Mouse (Mus musculus): ENCODE data around the gene Efcab6. TPM values are rescaled to one million over a fixed set of nuclear protein-coding genes. Genes with fewer than 3 reads are reported as not detected.

Gene Efcab6
- polyA plus RNA-seq, 1 experiment, result not detected

DNA sequence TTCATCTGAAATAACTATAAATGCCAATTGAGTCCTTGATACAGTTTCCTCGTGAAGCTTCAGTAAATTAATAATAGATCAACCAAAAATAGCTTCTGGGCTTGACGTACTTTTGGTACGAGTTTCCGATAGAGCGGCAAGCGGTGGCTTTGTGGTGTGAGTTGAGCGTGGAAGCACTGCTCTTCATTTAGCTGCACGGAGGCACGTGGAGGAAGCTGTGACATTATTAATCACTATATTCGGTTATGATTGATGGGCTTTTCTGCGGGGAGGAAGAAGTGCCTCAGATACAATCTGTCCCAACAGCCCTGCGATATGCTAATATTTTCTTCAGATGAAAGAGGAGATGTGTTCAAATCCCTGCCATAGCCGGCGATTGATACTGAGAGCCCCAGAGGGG is 60.9 kb downstream of the Efcab6 start:
- H3K4me1 ChIP-seq (ENCODE audit: control insufficient read depth, insufficient read depth, low read length), result no peaks in the 10 kb centered on the region
- H3K27ac ChIP-seq (ENCODE audit: control insufficient read depth, insufficient read depth, low read depth, low read length, poor library complexity), result no peak overlapping the region
- TF ChIP-seq POLR2A (IDR thresholded peaks at IDR 0.05; ENCODE audit: borderline replicate concordance, control insufficient read depth, low read depth, low read length) (no peak), CTCF (IDR thresholded peaks at IDR 0.05; ENCODE audit: control insufficient read depth, insufficient read depth, low read length) (no peak)
- no peak overlapping the region for H3K4me3 ChIP-seq (replicated peaks; ENCODE audit: control insufficient read depth, low read depth, low read length)
- WGBS, result 65% methylated on average over 14 of the region's 14 CpGs

DNA sequence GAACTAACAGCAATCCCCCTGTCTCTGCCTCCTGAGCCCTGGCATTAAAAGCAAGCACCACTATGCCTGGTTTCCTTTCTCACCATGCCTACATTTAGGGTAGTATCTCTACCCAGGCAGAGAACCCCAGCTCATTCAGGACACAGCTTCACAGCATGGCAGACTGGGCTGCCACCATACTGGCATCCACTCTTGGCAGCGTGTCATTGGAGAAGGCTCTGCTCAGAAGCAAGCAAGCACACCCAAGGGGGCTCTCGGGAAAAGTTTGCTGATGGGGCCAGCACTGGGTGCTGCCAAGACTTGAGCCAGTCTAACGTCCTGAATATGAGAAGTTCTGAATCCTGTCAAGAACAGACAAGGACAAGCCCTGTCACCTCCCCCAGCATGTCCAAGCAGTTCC is 66.1 kb downstream of the Efcab6 start:
- TF ChIP-seq CTCF (IDR thresholded peaks at IDR 0.05; ENCODE audit: control insufficient read depth, insufficient read depth, low read length) (no peak), POLR2A (IDR thresholded peaks at IDR 0.05; ENCODE audit: borderline replicate concordance, control insufficient read depth, low read depth, low read length) (no peak)
- H3K4me3 ChIP-seq (replicated peaks; ENCODE audit: control insufficient read depth, low read depth, low read length), result no peak overlapping the region
- no peaks in the 10 kb centered on the region for H3K4me1 ChIP-seq (ENCODE audit: control insufficient read depth, insufficient read depth, low read length)
- 64% methylated on average over 3 of the region's 3 CpGs for WGBS
- no peak overlapping the region for H3K27ac ChIP-seq (ENCODE audit: control insufficient read depth, insufficient read depth, low read depth, low read length, poor library complexity)

- Histone ChIP-seq H3K27ac (ENCODE audit: control insufficient read depth, insufficient read depth, low read depth, low read length, poor library complexity) (no peak overlapping the region), H3K4me1 (ENCODE audit: control insufficient read depth, insufficient read depth, low read length) (no peaks in the 10 kb centered on the region), H3K4me3 (replicated peaks; ENCODE audit: control insufficient read depth, low read depth, low read length) (no peak overlapping the region)
- TF ChIP-seq CTCF (IDR thresholded peaks at IDR 0.05; ENCODE audit: control insufficient read depth, insufficient read depth, low read length), result no peak
- TF ChIP-seq POLR2A (IDR thresholded peaks at IDR 0.05; ENCODE audit: borderline replicate concordance, control insufficient read depth, low read depth, low read length), result no peak
- WGBS, result 50% methylated on average over 7 of the region's 7 CpGs
Observed at GRCm38 (mm10) chr15:83998586-83998985, 66.6 kb downstream of the Efcab6 start.

DNA sequence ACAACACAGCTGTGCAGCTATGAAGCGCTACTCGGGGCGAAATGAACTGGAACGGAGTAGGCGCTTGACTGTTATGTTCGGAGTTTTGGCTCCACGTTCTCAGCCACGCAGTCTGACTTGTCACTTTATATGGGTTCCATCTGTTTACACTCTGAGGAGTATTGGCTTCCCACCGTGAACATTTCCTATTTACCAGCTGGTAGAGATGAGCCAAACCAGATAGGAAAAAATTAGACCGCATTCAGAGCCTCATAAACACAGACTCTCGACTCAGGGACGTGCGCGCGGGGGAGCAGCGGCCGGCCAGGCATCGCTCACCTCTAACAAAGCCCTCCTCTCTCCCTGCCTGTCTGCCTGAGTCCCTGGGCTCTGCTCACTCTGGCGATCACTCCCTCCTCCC is 67.1 kb downstream of the Efcab6 start:
- WGBS, result 29% methylated on average over 19 of the region's 19 CpGs
- Histone ChIP-seq H3K4me3 (replicated peaks; ENCODE audit: control insufficient read depth, low read depth, low read length) (no peak overlapping the region), H3K4me1 (ENCODE audit: control insufficient read depth, insufficient read depth, low read length) (no peaks in the 10 kb centered on the region), H3K27ac (ENCODE audit: control insufficient read depth, insufficient read depth, low read depth, low read length, poor library complexity) (no peak overlapping the region)
- TF ChIP-seq CTCF (IDR thresholded peaks at IDR 0.05; ENCODE audit: control insufficient read depth, insufficient read depth, low read length) (no peak), POLR2A (IDR thresholded peaks at IDR 0.05; ENCODE audit: borderline replicate concordance, control insufficient read depth, low read depth, low read length) (no peak)

- 40% methylated on average over 4 of the region's 4 CpGs for WGBS
- TF ChIP-seq POLR2A (IDR thresholded peaks at IDR 0.05; ENCODE audit: borderline replicate concordance, control insufficient read depth, low read depth, low read length) (no peak), CTCF (IDR thresholded peaks at IDR 0.05; ENCODE audit: control insufficient read depth, insufficient read depth, low read length) (no peak)
- no peaks in the 10 kb centered on the region for H3K4me1 ChIP-seq (ENCODE audit: control insufficient read depth, insufficient read depth, low read length)
- no peak overlapping the region for H3K27ac ChIP-seq (ENCODE audit: control insufficient read depth, insufficient read depth, low read depth, low read length, poor library complexity)
- no peak overlapping the region for H3K4me3 ChIP-seq (replicated peaks; ENCODE audit: control insufficient read depth, low read depth, low read length)
Observed at GRCm38 (mm10) chr15:83997550-83997949, 67.6 kb downstream of the Efcab6 start.

DNA sequence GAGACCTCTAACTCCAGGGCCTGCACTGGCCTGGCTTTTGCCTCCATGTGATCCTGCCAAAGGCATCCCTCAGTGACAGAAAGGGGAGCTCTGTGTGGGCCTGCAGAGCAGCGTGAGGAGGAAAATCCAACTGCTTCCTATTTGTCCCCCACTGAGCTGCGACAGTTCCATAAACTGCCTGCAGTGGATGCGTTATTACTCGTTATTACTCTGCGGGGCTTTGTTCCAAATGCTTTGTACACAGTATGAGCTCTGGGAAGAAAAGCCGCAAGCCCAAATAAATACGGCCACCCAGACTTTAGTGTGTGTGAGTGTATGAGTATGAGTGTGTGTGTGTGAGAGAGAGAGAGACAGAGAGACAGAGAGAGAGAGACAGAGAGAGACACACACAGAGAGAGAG is 68.3 kb downstream of the Efcab6 start:
- 67% methylated on average over 7 of the region's 7 CpGs for WGBS
- TF ChIP-seq POLR2A (IDR thresholded peaks at IDR 0.05; ENCODE audit: borderline replicate concordance, control insufficient read depth, low read depth, low read length), result no peak
- no peak for TF ChIP-seq CTCF (IDR thresholded peaks at IDR 0.05; ENCODE audit: control insufficient read depth, insufficient read depth, low read length)
- H3K4me3 ChIP-seq (replicated peaks; ENCODE audit: control insufficient read depth, low read depth, low read length), result no peak overlapping the region

GRCm38 (mm10) chr15:83992191-83992590 is 73.0 kb downstream of the Efcab6 start:
- Histone ChIP-seq H3K4me1 (ENCODE audit: control insufficient read depth, insufficient read depth, low read length) (no peaks in the 10 kb centered on the region), H3K4me3 (replicated peaks; ENCODE audit: control insufficient read depth, low read depth, low read length) (no peak overlapping the region), H3K27ac (ENCODE audit: control insufficient read depth, insufficient read depth, low read depth, low read length, poor library complexity) (no peak overlapping the region)
- 81% methylated on average over 15 of the region's 15 CpGs for WGBS
- no peak for TF ChIP-seq POLR2A (IDR thresholded peaks at IDR 0.05; ENCODE audit: borderline replicate concordance, control insufficient read depth, low read depth, low read length)
- TF ChIP-seq CTCF (IDR thresholded peaks at IDR 0.05; ENCODE audit: control insufficient read depth, insufficient read depth, low read length), result no peak

More for the DNA sequence above, 68.3 kb downstream of the Efcab6 start:
- Histone ChIP-seq H3K4me1 (ENCODE audit: control insufficient read depth, insufficient read depth, low read length) (no peaks in the 10 kb centered on the region), H3K27ac (ENCODE audit: control insufficient read depth, insufficient read depth, low read depth, low read length, poor library complexity) (no peak overlapping the region)

DNA sequence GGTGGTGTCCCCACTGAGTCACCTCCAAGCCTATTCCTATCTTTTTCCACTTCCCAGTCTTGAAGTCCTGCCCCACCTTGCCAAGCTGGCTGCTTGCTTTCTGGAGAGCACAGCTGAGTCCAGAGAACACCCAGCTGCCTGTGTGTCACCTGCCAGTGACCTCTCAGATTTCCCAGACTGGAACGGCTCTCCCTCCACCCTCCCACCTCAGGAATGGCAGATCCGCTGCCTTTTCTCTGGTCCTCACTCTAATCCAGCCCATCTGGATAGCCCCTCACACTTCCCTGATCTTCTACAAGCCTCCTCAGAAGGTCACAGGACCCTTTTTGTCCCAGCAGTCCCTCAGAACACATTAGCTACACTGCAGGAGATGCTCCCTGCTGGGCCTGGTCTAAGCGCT is 73.7 kb downstream of the Efcab6 start:
- 39% methylated on average over 3 of the region's 3 CpGs for WGBS
- Histone ChIP-seq H3K4me1 (ENCODE audit: control insufficient read depth, insufficient read depth, low read length) (no peaks in the 10 kb centered on the region), H3K4me3 (replicated peaks; ENCODE audit: control insufficient read depth, low read depth, low read length) (no peak overlapping the region), H3K27ac (ENCODE audit: control insufficient read depth, insufficient read depth, low read depth, low read length, poor library complexity) (no peak overlapping the region)
- TF ChIP-seq POLR2A (IDR thresholded peaks at IDR 0.05; ENCODE audit: borderline replicate concordance, control insufficient read depth, low read depth, low read length) (no peak), CTCF (IDR thresholded peaks at IDR 0.05; ENCODE audit: control insufficient read depth, insufficient read depth, low read length) (no peak)

DNA sequence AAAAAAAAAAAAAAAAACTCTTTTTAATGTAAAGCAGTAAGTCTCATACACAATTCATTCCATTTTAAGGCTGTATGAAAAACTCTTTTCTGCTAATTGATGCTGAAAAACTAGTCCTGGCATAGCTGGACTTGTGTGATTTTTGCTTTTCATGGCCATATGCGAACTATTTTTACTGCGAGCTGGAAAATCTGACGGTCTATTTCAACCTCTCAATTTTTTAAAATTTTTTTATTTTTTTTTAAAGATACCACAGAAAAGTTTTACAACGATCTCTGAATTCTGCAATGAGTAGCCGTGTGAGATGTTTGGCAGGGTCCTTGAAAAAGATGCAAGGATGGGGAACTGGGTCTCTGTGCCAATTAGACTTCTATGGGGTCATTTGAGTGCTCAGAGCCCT is 75.9 kb downstream of the Efcab6 start:
- Histone ChIP-seq H3K27ac (ENCODE audit: control insufficient read depth, insufficient read depth, low read depth, low read length, poor library complexity) (no peak overlapping the region), H3K4me3 (replicated peaks; ENCODE audit: control insufficient read depth, low read depth, low read length) (no peak overlapping the region), H3K4me1 (ENCODE audit: control insufficient read depth, insufficient read depth, low read length) (no peaks in the 10 kb centered on the region)
- 73% methylated on average over 5 of the region's 5 CpGs for WGBS
- no peak for TF ChIP-seq POLR2A (IDR thresholded peaks at IDR 0.05; ENCODE audit: borderline replicate concordance, control insufficient read depth, low read depth, low read length)
- TF ChIP-seq CTCF (IDR thresholded peaks at IDR 0.05; ENCODE audit: control insufficient read depth, insufficient read depth, low read length), result no peak
